Mouse (Mus musculus) liver, embryonic 14.5 days (tissue): ENCODE measurements around the gene Gna14.

Experiments used
- CTCF ChIP-seq: IDR thresholded peaks from 2 replicates; pipeline ENCODE4 v1.5.1; 2016; ENCODE audit warnings: antibody characterized with exemption, low read depth, control low read depth
- EP300 ChIP-seq: IDR thresholded peaks from 2 replicates; pipeline ENCODE4 v1.6.1; 2016; ENCODE audit warnings: antibody characterized with exemption, low read depth

- TF ChIP-seq EP300 (no peak), CTCF (no peak)
These were observed 190.2 kb downstream of the Gna14 start for GRCm38 (mm10) chr19:16625610-16626395.
